Mouse (Mus musculus): Measurements from ENCODE around the gene Kntc1. TPM values are rescaled to one million over a fixed set of nuclear protein-coding genes. Genes with fewer than 3 reads are reported as not detected.

The Kntc1 gene
- polyA plus RNA-seq, 1 experiment = 10.3 TPM

- DNase-seq (ENCODE audit: low read depth) = no peak
- TF ChIP-seq POLR2A (IDR thresholded peaks at IDR 0.05; ENCODE audit: borderline replicate concordance, extremely low read depth, insufficient read depth, insufficient read length, poor library complexity, severe bottlenecking) = no peak
- no peak for TF ChIP-seq CTCF (IDR thresholded peaks at IDR 0.05; ENCODE audit: borderline replicate concordance, extremely low read depth, insufficient read depth, insufficient read length)
These were observed 67.4 kb downstream of the Kntc1 start for GRCm38 (mm10) chr5:123816891-123817290.

GRCm38 (mm10) chr5:123818941-123819577, 69.5 kb downstream of the Kntc1 start:
- TF ChIP-seq POLR2A (IDR thresholded peaks at IDR 0.05; ENCODE audit: borderline replicate concordance, extremely low read depth, insufficient read depth, insufficient read length, poor library complexity, severe bottlenecking) = no peak
- no peak for TF ChIP-seq CTCF (IDR thresholded peaks at IDR 0.05; ENCODE audit: borderline replicate concordance, extremely low read depth, insufficient read depth, insufficient read length)
- no peak for DNase-seq (ENCODE audit: low read depth)

- TF ChIP-seq CTCF (IDR thresholded peaks at IDR 0.05; ENCODE audit: borderline replicate concordance, extremely low read depth, insufficient read depth, insufficient read length) (no peak), POLR2A (IDR thresholded peaks at IDR 0.05; ENCODE audit: borderline replicate concordance, extremely low read depth, insufficient read depth, insufficient read length, poor library complexity, severe bottlenecking) (no peak)
These were observed 71.2 kb downstream of the Kntc1 start for GRCm38 (mm10) chr5:123820501-123821263.

DNA sequence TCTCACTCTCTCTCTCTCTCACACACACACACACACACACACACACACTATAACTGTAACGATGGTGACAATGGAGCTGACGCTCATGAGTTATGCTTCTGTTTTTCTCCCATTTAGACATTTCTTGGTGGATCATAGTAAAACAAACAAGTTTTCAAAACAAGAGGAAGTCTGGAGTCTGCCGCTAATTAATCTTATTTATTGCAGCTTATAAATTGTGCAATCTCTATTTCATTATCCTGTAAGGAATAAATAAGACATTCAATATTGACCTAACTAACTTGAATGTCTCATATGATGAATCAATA, 71.7 kb downstream of the Kntc1 start:
- TF ChIP-seq POLR2A (IDR thresholded peaks at IDR 0.05; ENCODE audit: borderline replicate concordance, extremely low read depth, insufficient read depth, insufficient read length, poor library complexity, severe bottlenecking) (no peak), CTCF (IDR thresholded peaks at IDR 0.05; ENCODE audit: borderline replicate concordance, extremely low read depth, insufficient read depth, insufficient read length) (no peak)
- DNase-seq (ENCODE audit: low read depth) = no peak

More at GRCm38 (mm10) chr5:123820501-123821263, 71.2 kb downstream of the Kntc1 start:
- DNase-seq (ENCODE audit: low read depth) = no peak

GRCm38 (mm10) chr5:123822706-123823105, 73.2 kb downstream of the Kntc1 start:
- peak; percentile 70 for DNase-seq (ENCODE audit: low read depth)
- TF ChIP-seq POLR2A (IDR thresholded peaks at IDR 0.05; ENCODE audit: borderline replicate concordance, extremely low read depth, insufficient read depth, insufficient read length, poor library complexity, severe bottlenecking) = no peak
- no peak for TF ChIP-seq CTCF (IDR thresholded peaks at IDR 0.05; ENCODE audit: borderline replicate concordance, extremely low read depth, insufficient read depth, insufficient read length)

- peak; percentile 24 for DNase-seq (ENCODE audit: low read depth)
These were observed 78.2 kb downstream of the Kntc1 start for GRCm38 (mm10) chr5:123827659-123828091.

DNA sequence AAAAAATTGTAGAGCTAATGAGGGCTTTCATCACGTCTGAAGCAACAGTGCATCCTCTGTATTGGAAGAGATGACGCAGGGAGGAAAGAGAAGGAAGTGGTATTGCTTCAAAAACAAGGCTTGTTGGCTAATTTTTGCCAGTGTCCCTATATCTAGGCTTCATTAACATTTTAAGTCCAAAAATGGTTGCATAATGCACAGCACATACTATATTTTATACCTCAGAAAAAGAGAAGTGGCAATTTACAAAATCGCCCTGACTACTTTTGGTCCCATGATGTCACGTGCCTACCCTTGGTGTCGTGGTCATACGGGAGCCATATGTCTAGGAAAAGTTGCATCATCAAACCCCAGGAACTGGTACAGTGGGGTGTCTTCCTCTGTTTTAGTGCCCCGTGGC, 82.8 kb downstream of the Kntc1 start:
- no peak for DNase-seq (ENCODE audit: low read depth)
- TF ChIP-seq CTCF (IDR thresholded peaks at IDR 0.05; ENCODE audit: borderline replicate concordance, extremely low read depth, insufficient read depth, insufficient read length) (no peak), POLR2A (IDR thresholded peaks at IDR 0.05; ENCODE audit: borderline replicate concordance, extremely low read depth, insufficient read depth, insufficient read length, poor library complexity, severe bottlenecking) (no peak)

More at GRCm38 (mm10) chr5:123827659-123828091, 78.2 kb downstream of the Kntc1 start:
- peak; percentile 25; the same call in 1 of the 2 replicates for TF ChIP-seq CTCF (IDR thresholded peaks at IDR 0.05; ENCODE audit: borderline replicate concordance, extremely low read depth, insufficient read depth, insufficient read length)
- TF ChIP-seq POLR2A (IDR thresholded peaks at IDR 0.05; ENCODE audit: borderline replicate concordance, extremely low read depth, insufficient read depth, insufficient read length, poor library complexity, severe bottlenecking) = no peak

- no peak for DNase-seq (ENCODE audit: low read depth)
- TF ChIP-seq CTCF (IDR thresholded peaks at IDR 0.05; ENCODE audit: borderline replicate concordance, extremely low read depth, insufficient read depth, insufficient read length) = no peak
- TF ChIP-seq POLR2A (IDR thresholded peaks at IDR 0.05; ENCODE audit: borderline replicate concordance, extremely low read depth, insufficient read depth, insufficient read length, poor library complexity, severe bottlenecking) = no peak
These were observed 85.3 kb downstream of the Kntc1 start for GRCm38 (mm10) chr5:123834836-123835235.

GRCm38 (mm10) chr5:123837371-123837770, 87.9 kb downstream of the Kntc1 start:
- TF ChIP-seq CTCF (IDR thresholded peaks at IDR 0.05; ENCODE audit: borderline replicate concordance, extremely low read depth, insufficient read depth, insufficient read length) (no peak), POLR2A (IDR thresholded peaks at IDR 0.05; ENCODE audit: borderline replicate concordance, extremely low read depth, insufficient read depth, insufficient read length, poor library complexity, severe bottlenecking) (no peak)
- no peak for DNase-seq (ENCODE audit: low read depth)

GRCm38 (mm10) chr5:123842221-123842934, 92.9 kb downstream of the Kntc1 start:
- TF ChIP-seq POLR2A (IDR thresholded peaks at IDR 0.05; ENCODE audit: borderline replicate concordance, extremely low read depth, insufficient read depth, insufficient read length, poor library complexity, severe bottlenecking) (no peak), CTCF (IDR thresholded peaks at IDR 0.05; ENCODE audit: borderline replicate concordance, extremely low read depth, insufficient read depth, insufficient read length) (no peak)
- no peak for DNase-seq (ENCODE audit: low read depth)

- no peak for DNase-seq (ENCODE audit: low read depth)
- TF ChIP-seq CTCF (IDR thresholded peaks at IDR 0.05; ENCODE audit: borderline replicate concordance, extremely low read depth, insufficient read depth, insufficient read length) = no peak
- TF ChIP-seq POLR2A (IDR thresholded peaks at IDR 0.05; ENCODE audit: borderline replicate concordance, extremely low read depth, insufficient read depth, insufficient read length, poor library complexity, severe bottlenecking) = no peak
These were observed 93.4 kb downstream of the Kntc1 start for GRCm38 (mm10) chr5:123842935-123843282.

Data from brain, embryonic 14.5 days (tissue).